Mouse (Mus musculus) liver, embryonic 14.5 days (tissue): ENCODE measurements at regions not wholly inside any gene's neighbourhood (a gene's known extent, or its start where the extent isn't known, plus 50 kb on each side); places are given as distances from the start of the nearest gene placed in this dataset. TPM values are rescaled to one million over a fixed set of nuclear protein-coding genes. Genes with fewer than 3 reads are reported as not detected.

Source experiments
- ATAC-seq: fragments of 200-750 bp; cut with Nextera tagmentation; 2 replicates; pipeline ENCODE4 v1.8.0; 2017; ENCODE audit warnings: moderate number of reproducible peaks, mild to moderate bottlenecking, moderate library complexity; ENCODE audit not compliant: insufficient read depth
- DNase-seq, 3 experiments: peaks; one replicate each; pipeline ENCODE4 v3.0.0-alpha.2; 2012 to 2013; ENCODE audit warnings: low read depth in 3 of 3, low spot score in 3 of 3
- H3K27ac ChIP-seq: fragments of 300-500 bp; sonication (generic); 2 replicates; pipeline ENCODE4 v1.5.1; 2014; ENCODE audit warnings: moderate library complexity, mild to moderate bottlenecking, control low read depth, inconsistent platforms
- H3K27me3 ChIP-seq: fragments of 300-500 bp; sonication (generic); 2 replicates; pipeline ENCODE4 v1.6.1; 2014; ENCODE audit warnings: mild to moderate bottlenecking, low read length, moderate library complexity; ENCODE audit not compliant: control insufficient read depth, insufficient read depth
- H3K36me3 ChIP-seq: fragments of 300-500 bp; sonication (generic); replicated peaks from 2 replicates; pipeline ENCODE4 v1.6.1; 2014; ENCODE audit warnings: low read depth; ENCODE audit not compliant: control insufficient read depth, insufficient read depth
- H3K4me1 ChIP-seq, 2 experiments: fragments of 200-500 bp in 1 of 2; fragments of 300-500 bp in 1 of 2; sonication (generic) in 1 of 2; replicated peaks; 2 replicates each; pipeline ENCODE4 v1.6.1; 2012 to 2014; ENCODE audit warnings: antibody characterized with exemption in 1 of 2, inconsistent platforms in 1 of 2, low read length in 1 of 2; ENCODE audit not compliant: control insufficient read depth in 2 of 2, insufficient read depth in 2 of 2
- H3K4me2 ChIP-seq: fragments of 300-500 bp; sonication (generic); 2 replicates; pipeline ENCODE4 v1.6.1; 2014; ENCODE audit warnings: low read depth, mild to moderate bottlenecking, control low read depth, moderate library complexity
- H3K4me3 ChIP-seq, 2 experiments: fragments of 200-500 bp in 1 of 2; fragments of 300-500 bp in 1 of 2; sonication (generic) in 1 of 2; 2 replicates each; pipeline ENCODE4 v1.5.1; 2012 to 2014; ENCODE audit warnings: low read depth in 2 of 2, low read length in 2 of 2, mild to moderate bottlenecking in 2 of 2, control low read depth in 1 of 2, inconsistent platforms in 1 of 2, moderate library complexity in 1 of 2; ENCODE audit not compliant: insufficient read depth in 1 of 2
- H3K9ac ChIP-seq: fragments of 300-500 bp; sonication (generic); replicated peaks from 2 replicates; pipeline ENCODE4 v1.6.1; 2014; ENCODE audit warnings: mild to moderate bottlenecking, control low read depth, moderate library complexity
- H3K9me3 ChIP-seq: fragments of 300-500 bp; sonication (generic); 2 replicates; pipeline ENCODE4 v1.6.1; 2016; ENCODE audit warnings: low read length, mixed read lengths; ENCODE audit not compliant: control insufficient read depth
- CTCF ChIP-seq: IDR thresholded peaks from 2 replicates; pipeline ENCODE4 v1.5.1; 2016; ENCODE audit warnings: antibody characterized with exemption, low read depth, control low read depth
- EP300 ChIP-seq: IDR thresholded peaks from 2 replicates; pipeline ENCODE4 v1.6.1; 2016; ENCODE audit warnings: antibody characterized with exemption, low read depth
- WGBS: fragments of 180-500 bp; shearing (Covaris S2); extraction: QIAGEN DNeasy Blood & Tissue Kit; methylation state at CpG from one replicate; pipeline ENCODE4 v1.1.7; 2014; ENCODE audit not compliant: insufficient replicate concordance; 5-methylcytosine and 5-hydroxymethylcytosine counted together
- microRNA-seq: library from miRNA; unstranded; fragments of <30 nt; microRNA quantifications from one replicate; pipeline ENCODE4, GENCODE M21; 2016

- H3K4me2 ChIP-seq, result no peak overlapping the region
- 57% methylated on average over 10 of the region's 10 CpGs for WGBS
- no peak overlapping the region for H3K4me3 ChIP-seq
- no peak for DNase-seq
- no peak for TF ChIP-seq CTCF
- no peaks in the 10 kb centered on the region for H3K9me3 ChIP-seq
- H3K4me1 ChIP-seq, result no peaks in the 10 kb centered on the region
- H3K27me3 ChIP-seq, result no peaks in the 10 kb centered on the region
- H3K9ac ChIP-seq, result no peak overlapping the region
- no peaks in the 10 kb centered on the region for H3K36me3 ChIP-seq
- no peak for ATAC-seq
- H3K27ac ChIP-seq, result no peak overlapping the region
Observed at GRCm38 (mm10) chr15:14696481-14696880, 1523.0 kb upstream of the Cdh6 start.

GRCm38 (mm10) chr15:14689141-14689540 is 1515.7 kb upstream of the Cdh6 start:
- no peak for TF ChIP-seq EP300
- no peak for TF ChIP-seq CTCF
- Histone ChIP-seq H3K4me3 (no peak overlapping the region), H3K4me1 (no peaks in the 10 kb centered on the region), H3K27ac (no peak overlapping the region), H3K36me3 (no peaks in the 10 kb centered on the region), H3K27me3 (no peaks in the 10 kb centered on the region), H3K9ac (no peak overlapping the region), H3K9me3 (no peaks in the 10 kb centered on the region), H3K4me2 (no peak overlapping the region)
- WGBS, result 49% methylated on average over 2 of the region's 2 CpGs
- no peak for DNase-seq
- no peak for ATAC-seq

- no peak overlapping the region for H3K9ac ChIP-seq
- DNase-seq (no peak), ATAC-seq (no peak)
- no peak overlapping the region for H3K4me3 ChIP-seq
- no peak overlapping the region for H3K27ac ChIP-seq
- H3K27me3 ChIP-seq, result no peaks in the 10 kb centered on the region
- no peak overlapping the region for H3K4me2 ChIP-seq
- WGBS, result 63% methylated on average over 2 of the region's 2 CpGs
- no peaks in the 10 kb centered on the region for H3K9me3 ChIP-seq
- no peak for TF ChIP-seq CTCF
- TF ChIP-seq EP300, result no peak
- no peaks in the 10 kb centered on the region for H3K4me1 ChIP-seq
- H3K36me3 ChIP-seq, result no peaks in the 10 kb centered on the region
Observed at GRCm38 (mm10) chr15:14642291-14642690, 1468.8 kb upstream of the Cdh6 start.

DNA sequence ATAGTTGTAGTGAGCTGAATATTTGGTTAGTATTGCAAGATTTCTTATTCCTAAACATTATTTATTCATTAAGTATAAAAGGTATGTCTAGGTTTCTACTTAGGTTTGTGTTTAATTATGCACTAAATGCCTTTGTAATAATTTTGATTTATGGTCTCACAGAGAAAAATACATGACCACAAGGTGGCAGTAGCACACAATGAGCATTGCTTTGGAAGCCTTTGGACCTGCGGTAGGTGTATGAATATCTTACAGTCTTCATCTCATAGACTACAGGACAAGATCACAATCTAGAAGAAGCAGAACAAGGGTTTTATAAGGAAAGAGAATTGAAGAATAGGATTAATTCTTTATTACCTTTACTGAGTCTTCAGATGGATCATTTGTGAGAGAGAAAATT is 1455.0 kb upstream of the Cdh6 start:
- Histone ChIP-seq H3K9ac (no peak overlapping the region), H3K4me1 (no peaks in the 10 kb centered on the region), H3K27ac (no peak overlapping the region), H3K9me3 (no peaks in the 10 kb centered on the region), H3K36me3 (no peaks in the 10 kb centered on the region), H3K4me3 (no peak overlapping the region), H3K4me2 (no peak overlapping the region), H3K27me3 (no peaks in the 10 kb centered on the region)
- no peak for DNase-seq
- no peak for ATAC-seq
- TF ChIP-seq CTCF (peak; percentile 32; the same call in 1 of the 2 replicates), EP300 (no peak)
- WGBS, result 33% methylated on average over 1 of the region's 1 CpGs

GRCm38 (mm10) chr15:14606691-14607090 is 1433.2 kb upstream of the Cdh6 start:
- ATAC-seq (no peak), DNase-seq (no peak)
- Histone ChIP-seq H3K27ac (no peak overlapping the region), H3K36me3 (no peaks in the 10 kb centered on the region), H3K9ac (no peak overlapping the region), H3K4me1 (no peaks in the 10 kb centered on the region), H3K9me3 (no peaks in the 10 kb centered on the region), H3K4me3 (no peak overlapping the region), H3K27me3 (no peaks in the 10 kb centered on the region), H3K4me2 (no peak overlapping the region)
- TF ChIP-seq CTCF (no peak), EP300 (no peak)
- 65% methylated on average over 1 of the region's 1 CpGs for WGBS

Small RNA genes lying in the stretch of these regions (microRNA-seq; reads per million reads assigned to microRNA genes)
- gene Gm24080, result not detected
